Mouse (Mus musculus) urinary bladder, adult 18-20 months (tissue): ENCODE results near the gene Card14.
"Not testable (repeated sequence)": the region's sequence is repeated elsewhere in the genome, so short reads cannot be mapped to it uniquely, and the experiment has no call there.

Source experiments
- DNase-seq, 2 experiments: peaks; one replicate each; pipeline ENCODE4 v3.0.0; 2022; ENCODE audit warnings: low spot score in 2 of 2, mixed read lengths in 2 of 2

Gene Card14

DNA sequence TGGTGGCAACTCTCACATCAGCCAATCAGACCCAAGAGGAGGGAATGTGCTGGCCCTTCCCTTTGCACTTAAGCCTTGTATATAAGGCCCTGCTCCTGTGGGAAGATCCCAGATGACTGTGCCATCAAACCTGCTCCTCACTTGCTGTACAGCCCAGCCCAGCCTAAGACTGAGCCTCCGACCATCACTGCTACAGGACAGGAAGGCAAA, at the start of gene Card14:
Gene Card14 (plus strand): TSS at position 111 of the 210 bp plus-strand sequence.
- DNase-seq = no peak

- DNase-seq = no peak
Measured at GRCm38 (mm10) chr11:119258216-119258571, 49.4 kb upstream of the Card14 start.

DNA sequence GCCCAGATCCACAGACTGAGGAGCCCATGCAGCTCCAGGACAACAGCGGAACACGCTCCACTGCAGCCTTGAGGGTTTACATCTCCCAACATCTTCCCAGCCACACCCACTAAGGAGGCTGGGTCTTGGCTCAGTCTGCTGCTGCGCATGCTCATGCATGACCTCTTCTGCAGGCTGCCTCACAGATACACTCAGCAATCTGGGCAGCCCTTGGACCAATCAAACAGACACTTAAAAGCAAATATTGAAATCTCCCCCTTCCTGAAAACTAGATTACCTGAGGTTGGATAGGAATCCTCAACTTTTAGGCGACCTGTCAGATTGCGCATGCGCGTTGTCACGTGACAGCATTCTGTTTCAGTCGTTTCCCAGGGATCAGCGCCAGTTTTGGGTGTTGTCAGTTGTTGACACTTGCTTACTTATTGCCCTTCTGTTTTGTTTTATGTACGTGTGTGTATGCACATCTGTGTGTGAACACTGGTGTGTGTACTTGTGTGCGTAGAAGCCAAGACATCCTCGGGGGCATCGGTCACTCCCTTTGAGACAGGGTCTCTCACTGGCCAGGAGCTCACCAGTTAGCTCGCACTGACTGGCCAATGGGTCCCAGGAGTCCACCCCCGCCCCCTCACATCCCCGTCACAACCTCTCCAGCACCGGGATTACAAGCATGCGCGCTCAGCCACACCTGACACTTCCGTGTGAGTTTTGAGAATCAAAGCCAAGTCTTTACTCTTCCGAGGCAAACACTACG, 48.8 kb upstream of the Card14 start:
- peak; percentile 37 to 56 for DNase-seq

- DNase-seq = no peak
Measured at GRCm38 (mm10) chr11:119259977-119260376, 47.6 kb upstream of the Card14 start.

- DNase-seq = no peak
Measured at GRCm38 (mm10) chr11:119264413-119264812, 43.2 kb upstream of the Card14 start.

GRCm38 (mm10) chr11:119265811-119266210, 41.8 kb upstream of the Card14 start:
- DNase-seq = no peak

- no peak for DNase-seq
Measured at GRCm38 (mm10) chr11:119267241-119267674, 40.3 kb upstream of the Card14 start.

DNA sequence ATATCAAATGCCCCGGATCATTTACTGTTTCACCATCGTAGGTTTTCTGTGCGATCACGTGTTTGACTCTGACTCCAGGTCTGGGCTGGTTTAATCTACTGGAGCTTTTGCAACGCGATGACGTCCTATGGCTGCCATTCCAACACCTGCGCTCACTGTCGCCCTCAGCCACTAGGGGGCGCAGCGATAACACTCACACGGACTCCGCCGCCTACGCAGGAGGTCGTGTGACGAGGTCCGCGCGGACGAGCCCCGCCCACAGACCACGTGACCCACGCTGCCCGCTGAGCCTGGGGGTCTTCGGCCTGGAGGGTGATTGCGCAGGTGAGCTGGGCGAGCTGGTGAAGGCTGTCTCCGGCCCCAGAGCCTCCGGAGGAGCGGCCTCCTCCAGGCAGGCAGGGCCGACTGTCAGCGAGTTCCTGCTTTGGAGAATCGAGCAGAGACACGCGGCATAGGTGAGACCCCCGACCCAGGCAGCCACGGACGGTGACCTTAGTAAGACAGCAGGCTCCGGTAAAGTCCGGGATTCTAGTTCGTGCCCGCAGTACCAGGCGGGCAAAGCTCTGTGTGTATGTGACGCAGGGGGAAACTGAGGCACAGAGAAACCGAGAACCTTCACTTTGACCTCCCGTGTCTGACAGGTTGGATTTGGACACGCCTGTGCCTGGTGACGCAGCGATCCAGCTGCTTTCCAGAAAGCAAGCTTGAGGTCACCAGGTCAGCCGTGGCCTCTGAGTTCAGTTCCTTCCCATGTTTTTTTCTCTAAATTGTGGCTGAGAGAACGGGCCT, 39.6 kb upstream of the Card14 start, which contains the start of gene Gaa:
Gene Gaa (plus strand): TSS at position 120 of the 789 bp plus-strand sequence.
- peak; percentile 93 to 94 for DNase-seq

DNA sequence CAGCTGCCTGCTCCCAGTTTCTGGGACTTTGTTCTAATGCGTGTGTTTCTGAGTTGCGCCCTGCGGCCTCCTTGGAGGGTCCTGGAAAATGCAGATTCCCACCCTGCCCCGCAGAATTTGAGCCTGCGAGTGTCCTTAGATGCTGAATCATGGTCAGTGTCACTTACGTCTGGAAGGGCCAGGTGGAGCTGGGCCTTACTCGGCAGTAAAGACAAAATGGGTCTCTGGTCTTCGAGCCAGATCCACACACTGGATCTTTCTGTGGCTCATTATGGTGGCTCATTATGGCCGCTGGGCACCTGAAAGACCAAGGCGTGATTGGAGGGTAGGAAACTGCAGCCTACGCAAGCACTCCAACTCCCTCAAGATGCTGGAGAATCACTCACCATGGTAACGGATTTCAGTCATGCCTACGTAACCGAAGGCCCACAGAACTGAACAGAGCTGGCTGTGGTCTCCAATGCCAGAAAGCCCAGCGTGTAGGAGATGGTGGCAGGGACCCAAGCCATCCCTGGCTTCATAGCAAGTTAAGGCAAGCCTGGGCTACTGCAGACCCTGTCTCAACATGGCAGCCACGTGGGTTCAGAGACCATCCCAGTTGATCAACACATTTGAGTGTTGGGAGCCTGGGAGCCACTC, 38.9 kb upstream of the Card14 start:
- DNase-seq = no peak

DNA sequence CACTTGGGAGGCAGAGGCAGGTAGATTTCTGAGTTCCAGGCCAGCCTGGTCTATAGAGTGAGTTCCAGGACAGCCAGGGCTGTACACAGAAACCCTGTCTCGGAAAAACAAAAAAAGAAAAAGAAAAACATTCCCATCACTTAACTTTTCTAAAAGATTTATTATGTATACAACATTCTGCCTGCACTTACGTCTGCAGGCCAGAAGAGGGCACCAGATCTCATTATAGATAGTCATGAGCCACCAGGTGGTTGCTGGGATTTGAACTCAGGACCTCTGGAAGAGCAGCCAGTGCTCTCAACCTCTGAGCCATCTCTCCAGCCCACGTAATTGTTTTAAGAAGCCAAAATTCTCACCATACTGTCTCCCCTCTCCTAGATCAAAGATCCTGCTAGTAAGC, 35.1 kb upstream of the Card14 start:
- not testable (repeated sequence) for DNase-seq

- no peak for DNase-seq
Measured at GRCm38 (mm10) chr11:119273186-119273930, 34.2 kb upstream of the Card14 start.

- DNase-seq = peak in 1 of 2 experiments; percentile 57
Measured at GRCm38 (mm10) chr11:119281030-119281429, 26.5 kb upstream of the Card14 start.

GRCm38 (mm10) chr11:119285791-119286527, 21.6 kb upstream of the Card14 start:
- no peak for DNase-seq

- DNase-seq = no peak
Measured at GRCm38 (mm10) chr11:119287207-119287992, 20.2 kb upstream of the Card14 start.

- not testable (repeated sequence) for DNase-seq
Measured at GRCm38 (mm10) chr11:119292861-119293260, 14.7 kb upstream of the Card14 start.

DNA sequence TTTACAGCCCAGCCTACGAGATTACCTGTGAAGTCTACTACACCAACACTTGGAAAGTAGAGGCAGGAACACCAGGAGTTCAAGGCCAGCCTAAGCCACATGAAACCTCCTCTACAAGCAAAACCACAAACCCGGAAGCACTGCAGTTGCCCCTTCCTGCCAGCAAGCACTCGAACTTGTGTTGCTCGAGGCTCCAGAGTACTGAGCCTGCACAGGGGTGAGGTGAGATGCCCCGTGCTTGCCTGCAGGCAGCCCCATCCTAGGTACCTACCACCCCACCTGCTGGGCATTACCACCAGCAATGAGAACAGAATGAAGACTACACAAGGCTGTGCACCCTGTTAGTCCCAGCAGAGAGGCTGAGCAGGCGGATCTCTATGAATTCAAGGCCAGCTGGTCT, 9.6 kb upstream of the Card14 start:
- no peak for DNase-seq

GRCm38 (mm10) chr11:119298917-119299316, 8.7 kb upstream of the Card14 start:
- no peak for DNase-seq

DNA sequence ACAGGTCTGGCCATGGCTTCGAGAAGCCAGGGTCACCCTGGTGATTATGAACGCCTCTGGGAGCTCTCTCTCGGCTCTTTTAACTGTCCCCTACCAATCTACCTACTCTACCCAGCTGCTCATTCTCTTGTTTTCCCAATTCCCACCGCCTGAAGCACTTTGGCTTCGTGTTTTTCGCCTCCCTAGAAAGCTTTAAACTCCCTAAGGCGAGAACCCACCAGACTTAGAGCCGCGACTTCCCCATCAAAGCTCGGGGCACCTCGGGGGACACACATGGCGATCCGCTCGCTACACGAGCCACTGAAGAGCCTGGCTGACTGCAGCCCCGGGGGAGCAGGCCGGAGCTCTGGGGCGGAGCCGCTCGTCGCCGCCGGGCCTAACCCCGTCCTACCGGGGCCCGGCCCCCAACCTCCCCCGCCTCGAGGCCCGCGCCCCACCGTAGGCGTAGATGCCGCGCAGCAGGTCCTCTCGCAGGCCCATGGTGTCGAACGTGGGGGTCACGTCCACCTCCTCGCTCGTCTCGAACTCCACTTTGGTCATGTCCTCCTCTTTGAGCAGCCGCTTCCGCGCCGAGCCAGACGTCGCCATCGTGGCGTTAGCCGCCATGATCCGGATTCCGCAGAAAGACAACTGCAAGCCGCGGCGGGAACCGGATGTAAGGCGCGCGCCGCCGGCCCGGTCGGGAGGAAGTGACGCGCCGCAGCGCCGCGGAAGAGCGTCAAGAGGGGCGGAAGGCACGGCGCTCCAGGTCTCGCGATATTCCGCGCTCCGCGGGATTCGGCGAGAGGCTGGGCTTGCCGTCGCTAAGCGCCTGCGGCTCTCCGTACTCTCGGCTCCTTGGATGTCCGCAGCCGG, 8.0 kb upstream of the Card14 start, which contains the start of gene Eif4a3:
Gene Eif4a3 (minus strand): TSS at position 699 of the 855 bp plus-strand sequence.
- DNase-seq = peak; percentile 91 to 95

- no peak for DNase-seq
Measured at GRCm38 (mm10) chr11:119300246-119300935, 7.2 kb upstream of the Card14 start.
